Mouse (Mus musculus) megakaryocyte-erythroid progenitor cell, adult 5 weeks (primary cell): ENCODE data around the gene Stxbp3. TPM values are rescaled to one million over a fixed set of nuclear protein-coding genes. Genes with fewer than 3 reads are reported as not detected.

ENCODE experiments used
- polyA plus RNA-seq: library from polyadenylated mRNA; stranded (reverse); fragments of >175 nt; gene quantifications from 2 replicates; pipeline ENCODE4 v1.2.3, GENCODE M21; 2012

Stxbp3 gene
- 16.7 and 24.2 TPM in 2 replicates for polyA plus RNA-seq

DNA sequence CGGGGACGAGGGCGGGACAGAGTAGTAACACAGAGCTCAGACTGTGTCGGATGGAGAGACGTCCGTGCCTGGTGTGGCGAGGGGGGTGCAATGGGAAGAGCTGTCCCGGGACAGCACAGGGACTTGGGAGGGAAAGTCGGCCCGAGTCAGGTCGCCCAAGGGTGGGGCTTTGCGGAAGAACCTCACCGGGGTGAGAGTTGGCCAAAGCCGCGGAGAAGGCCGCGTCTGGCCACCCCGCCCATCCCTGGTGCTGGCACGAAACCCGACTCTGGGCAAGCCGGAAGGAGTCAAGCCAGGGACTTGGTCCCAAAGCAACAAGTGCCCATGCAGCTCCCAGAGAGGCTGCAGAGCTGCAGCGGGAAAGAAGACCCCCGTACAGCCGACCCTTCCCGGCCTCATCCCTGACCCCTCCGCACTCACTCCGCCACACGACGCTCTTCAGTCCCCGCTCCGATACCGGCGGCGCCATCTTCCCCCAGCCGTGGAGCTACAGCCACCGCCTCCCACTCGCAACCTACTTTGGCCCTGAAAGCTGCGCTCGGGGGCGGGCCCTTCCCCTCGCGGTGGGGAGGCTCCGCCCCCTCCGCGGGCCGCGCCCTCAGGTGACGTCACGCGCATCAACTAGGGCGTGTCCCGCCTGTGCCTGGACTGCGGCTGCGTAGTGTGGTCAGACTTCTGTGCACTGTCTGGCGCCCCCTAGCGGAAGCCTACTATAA lies at the start of gene Stxbp3:
Stxbp3 (minus strand) TSS at position 527 of the 716 bp plus-strand sequence.

DNA sequence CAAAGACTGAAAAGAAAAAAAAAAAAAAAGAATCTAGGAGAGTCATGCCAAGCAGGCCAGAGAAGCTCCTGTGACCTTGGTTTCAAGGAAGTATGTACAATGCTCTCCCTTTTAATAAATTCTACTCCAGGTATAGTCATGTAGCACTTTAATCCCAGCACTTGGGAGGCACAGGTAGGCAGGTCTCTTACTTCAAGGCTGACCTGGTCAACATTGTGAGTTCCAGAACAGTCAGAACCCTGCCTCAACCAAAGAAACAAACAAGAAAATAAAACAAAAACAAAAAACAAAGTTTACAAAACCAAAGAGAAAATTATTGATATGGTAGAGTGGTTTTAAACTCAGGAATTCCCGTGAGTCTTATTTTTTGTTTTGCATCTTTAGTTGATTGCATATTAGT lies 49.6 kb upstream of the Stxbp3 start, which contains the start of gene Fndc7:
Fndc7 (minus strand) TSS at position 101 of the 400 bp plus-strand sequence.

Other genes with a start within 250 kb of the Stxbp3 start
- gene Wdr47, start 249.2 kb downstream of the Stxbp3 start, polyA plus RNA-seq: 0.76 and 1.7 TPM in 2 replicates
- 21.1 and 22.5 TPM in 2 replicates for gene Clcc1, start 186.6 kb downstream of the Stxbp3 start, polyA plus RNA-seq
- gene Gpsm2, start 118.2 kb downstream of the Stxbp3 start, polyA plus RNA-seq: 2.1 and 3.5 TPM in 2 replicates
- 0.04 TPM in 1 of 2 replicates, not detected in the other for gene Aknad1, start 100.9 kb downstream of the Stxbp3 start, polyA plus RNA-seq
- not detected in 2 replicates for gene Fndc7, start 49.5 kb upstream of the Stxbp3 start, polyA plus RNA-seq
- 87.2 and 125 TPM in 2 replicates for gene Prpf38b, start 71.2 kb upstream of the Stxbp3 start, polyA plus RNA-seq
- gene Henmt1, start 99.3 kb upstream of the Stxbp3 start, polyA plus RNA-seq: 0.19 TPM in 1 of 2 replicates, not detected in the other
- not detected in 2 replicates for gene Gm9857, start 99.9 kb upstream of the Stxbp3 start, polyA plus RNA-seq
- gene Fam102b, start 187.1 kb upstream of the Stxbp3 start, polyA plus RNA-seq: 2.6 and 2.7 TPM in 2 replicates
- not detected in 2 replicates for gene Slc25a54, start 239.9 kb upstream of the Stxbp3 start, polyA plus RNA-seq